Mouse (Mus musculus): Measurements from ENCODE around the gene Zfhx2. TPM values are rescaled to one million over a fixed set of nuclear protein-coding genes. Genes with fewer than 3 reads are reported as not detected.

Gene Zfhx2
- polyA plus RNA-seq, 1 experiment from 2014 or later = 1.2 TPM

- Histone ChIP-seq H3K4me3 (replicated peaks) (no peak overlapping the region), H3K4me1 (replicated peaks) (peaks cover 17% of the 10 kb centered on the region), H3K9me3 (replicated peaks) (no peaks in the 10 kb centered on the region), H3K27me3 (no peaks in the 10 kb centered on the region), H3K36me3 (peaks cover 13% of the 10 kb centered on the region), H3K4me2 (peak overlapping the region; percentile 7), H3K27ac (no peak overlapping the region), H3K9ac (no peak overlapping the region)
- 6% methylated on average over 11 of the region's 11 CpGs for WGBS (ENCODE audit: insufficient replicate concordance)
- ATAC-seq (ENCODE audit: low read depth) (peak; percentile 47), DNase-seq (no peak)
Measured at GRCm38 (mm10) chr14:55029034-55029698, 63.0 kb downstream of the Zfhx2 start.

GRCm38 (mm10) chr14:55028333-55028835 lies 63.7 kb downstream of the Zfhx2 start:
- H3K36me3 ChIP-seq = peaks cover 21% of the 10 kb centered on the region
- H3K4me2 ChIP-seq = no peak overlapping the region
- H3K9me3 ChIP-seq (replicated peaks) = no peaks in the 10 kb centered on the region
- H3K27me3 ChIP-seq = no peaks in the 10 kb centered on the region
- H3K4me3 ChIP-seq (replicated peaks) = no peak overlapping the region
- no peak overlapping the region for H3K9ac ChIP-seq
- ATAC-seq (ENCODE audit: low read depth) (no peak), DNase-seq (no peak)
- H3K4me1 ChIP-seq (replicated peaks) = peaks cover 17% of the 10 kb centered on the region
- 39% methylated on average over 5 of the region's 5 CpGs for WGBS (ENCODE audit: insufficient replicate concordance)
- no peak overlapping the region for H3K27ac ChIP-seq

DNA sequence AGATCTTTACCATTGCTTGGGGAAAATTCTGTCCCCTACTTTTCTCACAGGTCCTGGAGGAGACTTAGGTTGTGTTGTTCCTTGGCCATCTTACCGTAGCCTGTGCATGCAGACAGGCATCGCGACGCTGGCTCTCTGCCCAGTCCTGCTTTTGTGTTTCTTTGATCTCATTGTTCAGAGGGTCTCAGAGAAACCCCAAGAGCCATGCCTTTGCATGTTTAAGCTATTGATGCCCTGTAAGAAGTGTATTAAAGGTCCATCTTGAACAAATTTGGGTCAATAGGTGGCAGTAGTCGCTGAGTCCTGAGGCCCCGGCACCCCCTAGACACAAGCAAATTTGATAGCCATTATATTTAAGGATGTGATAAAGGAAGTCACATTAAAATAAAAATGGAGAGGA lies 64.5 kb downstream of the Zfhx2 start:
- no peaks in the 10 kb centered on the region for H3K9me3 ChIP-seq (replicated peaks)
- ATAC-seq (ENCODE audit: low read depth) (no peak), DNase-seq (no peak)
- H3K4me3 ChIP-seq (replicated peaks) = no peak overlapping the region
- WGBS (ENCODE audit: insufficient replicate concordance) = 44% methylated on average over 6 of the region's 6 CpGs
- no peak overlapping the region for H3K9ac ChIP-seq
- H3K27ac ChIP-seq = no peak overlapping the region
- H3K4me2 ChIP-seq = no peak overlapping the region
- peaks cover 17% of the 10 kb centered on the region for H3K4me1 ChIP-seq (replicated peaks)
- no peaks in the 10 kb centered on the region for H3K27me3 ChIP-seq
- peaks cover 28% of the 10 kb centered on the region for H3K36me3 ChIP-seq

- Histone ChIP-seq H3K4me3 (replicated peaks) (no peak overlapping the region), H3K9me3 (replicated peaks) (no peaks in the 10 kb centered on the region), H3K36me3 (peaks cover 32% of the 10 kb centered on the region), H3K27me3 (no peaks in the 10 kb centered on the region), H3K9ac (no peak overlapping the region), H3K27ac (no peak overlapping the region), H3K4me2 (no peak overlapping the region), H3K4me1 (replicated peaks) (peaks cover 17% of the 10 kb centered on the region)
- ATAC-seq (ENCODE audit: low read depth) (no peak), DNase-seq (no peak)
- WGBS (ENCODE audit: insufficient replicate concordance) = 35% methylated on average over 5 of the region's 5 CpGs
Measured at GRCm38 (mm10) chr14:55027251-55027650, 64.9 kb downstream of the Zfhx2 start.

- H3K4me3 ChIP-seq (replicated peaks) = no peak overlapping the region
- 82% methylated on average over 5 of the region's 5 CpGs for WGBS (ENCODE audit: insufficient replicate concordance)
- H3K9me3 ChIP-seq (replicated peaks) = no peaks in the 10 kb centered on the region
- H3K4me1 ChIP-seq (replicated peaks) = peaks cover 17% of the 10 kb centered on the region
- peaks cover 50% of the 10 kb centered on the region for H3K36me3 ChIP-seq
- DNase-seq (no peak), ATAC-seq (ENCODE audit: low read depth) (peak; percentile 31; the same call in 1 of the 2 replicates)
- H3K27ac ChIP-seq = no peak overlapping the region
- no peaks in the 10 kb centered on the region for H3K27me3 ChIP-seq
- no peak overlapping the region for H3K9ac ChIP-seq
- no peak overlapping the region for H3K4me2 ChIP-seq
Measured at GRCm38 (mm10) chr14:55025527-55025926, 66.6 kb downstream of the Zfhx2 start.

- Histone ChIP-seq H3K36me3 (peaks cover 59% of the 10 kb centered on the region), H3K9ac (no peak overlapping the region), H3K4me3 (replicated peaks) (no peak overlapping the region), H3K4me1 (replicated peaks) (peaks cover 11% of the 10 kb centered on the region), H3K27ac (no peak overlapping the region), H3K27me3 (no peaks in the 10 kb centered on the region), H3K9me3 (replicated peaks) (no peaks in the 10 kb centered on the region), H3K4me2 (no peak overlapping the region)
- DNase-seq (peak; percentile 20), ATAC-seq (ENCODE audit: low read depth) (no peak)
- 69% methylated on average over 7 of the region's 7 CpGs for WGBS (ENCODE audit: insufficient replicate concordance)
Measured at GRCm38 (mm10) chr14:55024236-55024635, 67.9 kb downstream of the Zfhx2 start.

- H3K4me1 ChIP-seq (replicated peaks) = no peaks in the 10 kb centered on the region
- peaks cover 65% of the 10 kb centered on the region for H3K36me3 ChIP-seq
- no peak overlapping the region for H3K9ac ChIP-seq
- H3K27me3 ChIP-seq = no peaks in the 10 kb centered on the region
- DNase-seq (no peak), ATAC-seq (ENCODE audit: low read depth) (no peak)
- no peaks in the 10 kb centered on the region for H3K9me3 ChIP-seq (replicated peaks)
- H3K4me3 ChIP-seq (replicated peaks) = no peak overlapping the region
- H3K27ac ChIP-seq = no peak overlapping the region
- no peak overlapping the region for H3K4me2 ChIP-seq
- WGBS (ENCODE audit: insufficient replicate concordance) = 89% methylated on average over 15 of the region's 15 CpGs
Measured at GRCm38 (mm10) chr14:55023011-55023410, 69.1 kb downstream of the Zfhx2 start.

- Histone ChIP-seq H3K27me3 (no peaks in the 10 kb centered on the region), H3K4me2 (no peak overlapping the region), H3K4me1 (replicated peaks) (peaks cover 11% of the 10 kb centered on the region), H3K9ac (no peak overlapping the region), H3K9me3 (replicated peaks) (no peaks in the 10 kb centered on the region), H3K36me3 (peaks cover 75% of the 10 kb centered on the region), H3K27ac (no peak overlapping the region), H3K4me3 (replicated peaks) (no peak overlapping the region)
- ATAC-seq (ENCODE audit: low read depth) (no peak), DNase-seq (no peak)
- 84% methylated on average over 9 of the region's 9 CpGs for whole genome bisulfite sequencing (ENCODE audit: insufficient replicate concordance)
Measured at GRCm38 (mm10) chr14:55020394-55020793, 71.7 kb downstream of the Zfhx2 start.

DNA sequence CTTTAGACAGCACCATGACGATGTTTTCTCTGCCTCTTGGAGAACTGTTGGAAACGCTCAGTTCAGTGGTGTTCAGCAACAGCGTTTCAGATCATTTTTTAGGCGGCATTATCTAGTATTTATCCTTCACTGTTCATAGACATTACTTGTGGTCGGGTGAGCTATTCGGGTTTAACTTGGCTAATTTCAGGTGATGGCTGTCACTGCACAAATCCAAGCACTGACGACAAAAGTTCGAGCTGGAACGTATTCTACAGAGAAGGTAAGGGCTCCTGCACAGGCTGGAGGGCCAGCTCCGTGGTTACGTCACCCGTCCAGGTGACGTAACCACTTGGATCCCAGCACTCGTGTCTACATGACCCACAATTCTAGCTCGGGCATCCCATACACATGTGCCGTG lies 75.2 kb downstream of the Zfhx2 start:
- Histone ChIP-seq H3K9me3 (replicated peaks) (no peaks in the 10 kb centered on the region), H3K27ac (no peak overlapping the region), H3K36me3 (peaks cover 40% of the 10 kb centered on the region), H3K4me2 (peak overlapping the region; percentile 38), H3K27me3 (no peaks in the 10 kb centered on the region), H3K9ac (peak overlapping the region; percentile 31; the same call in 1 of the 2 replicates), H3K4me3 (replicated peaks) (peak overlapping the region; percentile 18; the same call in 1 of the 2 replicates), H3K4me1 (replicated peaks) (peaks cover 20% of the 10 kb centered on the region)
- DNase-seq (no peak), ATAC-seq (ENCODE audit: low read depth) (no peak)
- WGBS (ENCODE audit: insufficient replicate concordance) = 84% methylated on average over 16 of the region's 16 CpGs

GRCm38 (mm10) chr14:55015767-55016111 lies 76.4 kb downstream of the Zfhx2 start:
- Histone ChIP-seq H3K4me2 (peak overlapping the region; percentile 78), H3K27me3 (no peaks in the 10 kb centered on the region), H3K9me3 (replicated peaks) (no peaks in the 10 kb centered on the region), H3K4me3 (replicated peaks) (peak overlapping the region; percentile 77), H3K4me1 (replicated peaks) (peaks cover 20% of the 10 kb centered on the region), H3K27ac (peak overlapping the region; percentile 82), H3K36me3 (peaks cover 29% of the 10 kb centered on the region), H3K9ac (peak overlapping the region; percentile 83)
- WGBS (ENCODE audit: insufficient replicate concordance) = under 1% methylated on average over 17 of the region's 17 CpGs
- DNase-seq (no peak), ATAC-seq (ENCODE audit: low read depth) (no peak)

DNA sequence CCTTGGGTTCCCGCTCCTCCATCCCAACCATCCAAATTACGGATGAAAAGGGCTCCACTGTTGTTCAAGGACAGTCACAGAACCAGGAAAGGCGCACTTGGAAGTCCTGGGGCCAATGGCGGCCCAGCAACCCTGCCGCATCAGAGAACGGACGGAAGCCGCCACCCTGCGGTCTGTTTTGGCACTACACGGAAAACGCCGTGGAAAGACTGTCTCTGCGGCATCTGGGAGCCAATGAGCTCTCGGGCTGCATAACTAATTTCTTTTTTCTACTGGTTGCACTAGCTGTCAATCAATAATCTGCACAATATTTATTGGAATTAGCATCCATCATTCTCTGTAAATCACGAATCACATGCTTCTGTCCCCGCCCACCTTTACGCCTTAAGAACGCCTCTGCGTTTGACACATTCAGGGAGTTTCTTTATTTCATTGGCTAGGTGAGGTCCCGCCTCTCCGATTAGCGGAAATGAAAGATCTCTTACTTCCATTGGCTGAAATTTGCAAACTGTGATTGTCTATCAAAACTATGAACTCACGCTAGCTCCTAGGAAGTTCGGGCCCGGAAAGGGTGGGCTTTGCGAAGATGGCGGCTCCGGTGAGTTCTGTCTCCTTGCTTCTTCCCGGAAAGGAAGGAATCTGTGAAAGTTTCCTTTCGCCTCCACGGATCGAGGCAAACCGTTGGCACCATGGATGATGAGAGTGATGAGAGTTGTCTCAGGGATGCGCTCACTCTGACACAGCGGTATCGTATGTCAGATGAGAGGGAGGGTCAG lies 76.9 kb downstream of the Zfhx2 start, which contains the start of gene Ngdn:
Ngdn (plus strand) TSS at position 464 of the 776 bp plus-strand sequence.
- peak; percentile 94 for DNase-seq
- H3K9ac ChIP-seq = peak within 1 kb of the TSS; percentile 83
- H3K4me1 ChIP-seq (replicated peaks) = peaks cover 20% of the 10 kb centered on the region
- H3K27me3 ChIP-seq = no peaks in the 10 kb centered on the region
- H3K4me2 ChIP-seq = peak within 1 kb of the TSS; percentile 89
- ATAC-seq (ENCODE audit: low read depth) = peak; percentile 94
- H3K36me3 ChIP-seq = peaks cover 23% of the 10 kb centered on the region
- H3K27ac ChIP-seq = peak within 1 kb of the TSS; percentile 84
- H3K4me3 ChIP-seq (replicated peaks) = peak within 1 kb of the TSS; percentile 77
- under 1% methylated on average over 36 of the region's 36 CpGs for WGBS (ENCODE audit: insufficient replicate concordance)
- H3K9me3 ChIP-seq (replicated peaks) = no peaks in the 10 kb centered on the region

Data from liver, embryonic 13.5 days (tissue).